Mouse (Mus musculus) urinary bladder, postnatal 10 days (tissue): ENCODE data around the gene Gper1.

ENCODE experiments used
- DNase-seq: peaks from one replicate; pipeline ENCODE4 v3.0.0; 2022; ENCODE audit warnings: low spot score

Gper1 gene

DNA sequence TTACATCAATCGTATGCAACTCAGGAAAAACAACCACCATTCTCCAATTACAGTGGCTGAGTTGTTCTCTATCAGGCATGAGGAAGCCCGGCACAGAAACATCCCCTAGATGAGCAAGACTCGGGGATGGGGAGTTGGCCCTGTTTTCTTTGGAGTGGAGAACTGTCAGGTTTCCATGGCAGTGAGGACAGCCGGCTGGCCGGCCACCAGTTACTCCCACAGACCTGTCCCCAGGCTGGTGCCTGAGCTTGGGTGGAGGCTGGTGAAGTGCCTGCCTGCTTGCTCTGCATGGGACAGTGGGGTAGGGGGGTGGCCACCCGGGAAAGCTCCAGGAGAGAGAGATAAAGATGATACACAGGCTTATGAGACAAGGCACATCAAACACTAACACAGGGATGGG is 25.1 kb downstream of the Gper1 start:
- no peak for DNase-seq

DNA sequence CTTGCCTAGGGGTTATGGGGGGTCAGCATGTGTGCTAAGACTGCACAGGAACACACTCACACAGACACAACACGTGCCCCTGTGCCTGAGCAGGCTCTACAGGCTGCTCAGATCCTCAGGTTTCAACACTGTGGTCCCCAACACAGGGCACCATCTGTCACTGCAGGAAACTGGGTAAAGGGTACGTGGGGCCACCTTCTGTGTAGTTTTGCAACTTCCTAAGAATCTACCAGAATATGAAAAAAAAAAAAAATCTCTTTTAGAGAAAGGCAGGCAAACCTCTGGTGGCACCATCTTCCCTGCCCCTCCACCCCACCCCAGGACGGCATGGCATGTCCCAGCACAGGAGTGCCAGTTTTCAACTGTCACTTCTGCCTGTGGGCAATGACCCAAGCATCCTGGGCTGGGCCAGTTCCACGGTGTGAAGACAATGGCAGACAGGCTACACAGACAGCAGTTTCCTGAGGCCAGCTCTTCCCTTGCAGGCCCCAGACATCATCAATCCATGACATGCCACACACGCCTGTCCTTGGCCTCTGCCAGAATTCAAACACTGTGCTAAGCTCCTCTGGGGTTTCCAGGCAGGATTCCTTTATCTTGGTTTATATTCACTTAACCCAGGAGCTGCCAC is 26.3 kb downstream of the Gper1 start:
- DNase-seq, result no peak

DNA sequence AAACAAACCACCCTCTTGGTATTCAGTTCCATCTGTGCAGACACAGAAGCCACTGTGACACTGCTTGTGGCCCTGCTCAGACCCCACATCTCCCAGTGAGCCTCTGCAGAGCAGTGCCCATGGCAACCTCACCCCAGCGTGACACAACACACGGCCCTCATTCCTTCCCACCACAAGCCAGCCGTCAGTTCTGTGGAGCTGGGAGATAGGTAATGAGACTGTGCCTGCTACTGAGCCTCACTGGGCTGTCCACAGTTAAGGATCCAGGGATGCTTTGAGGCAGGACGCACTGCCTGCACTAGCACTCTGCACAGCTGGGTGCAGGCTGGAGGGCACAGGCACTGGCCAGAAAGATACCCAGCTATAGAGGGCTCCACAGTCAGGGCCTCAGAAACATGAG is 27.0 kb downstream of the Gper1 start:
- no peak for DNase-seq

DNA sequence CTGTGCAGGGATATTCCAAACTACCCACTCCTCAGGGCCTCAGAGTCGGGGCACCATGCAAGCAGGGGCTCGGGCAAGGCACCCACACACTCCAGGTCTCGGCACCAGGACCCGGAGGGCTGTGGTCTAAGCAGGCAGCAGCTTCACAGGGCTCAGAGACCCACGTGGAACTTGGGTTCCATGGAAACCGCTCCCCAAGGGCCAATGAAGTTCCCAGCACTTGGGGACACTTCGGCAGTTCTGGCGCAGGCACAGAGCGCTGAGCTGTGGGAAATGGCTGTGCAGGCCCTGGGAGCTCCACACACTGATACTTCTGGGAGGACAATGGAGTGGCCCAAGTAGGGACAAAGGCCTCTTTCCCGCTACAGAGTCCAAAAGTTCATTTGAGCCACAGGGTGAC is 30.1 kb downstream of the Gper1 start:
- DNase-seq, result no peak

DNA sequence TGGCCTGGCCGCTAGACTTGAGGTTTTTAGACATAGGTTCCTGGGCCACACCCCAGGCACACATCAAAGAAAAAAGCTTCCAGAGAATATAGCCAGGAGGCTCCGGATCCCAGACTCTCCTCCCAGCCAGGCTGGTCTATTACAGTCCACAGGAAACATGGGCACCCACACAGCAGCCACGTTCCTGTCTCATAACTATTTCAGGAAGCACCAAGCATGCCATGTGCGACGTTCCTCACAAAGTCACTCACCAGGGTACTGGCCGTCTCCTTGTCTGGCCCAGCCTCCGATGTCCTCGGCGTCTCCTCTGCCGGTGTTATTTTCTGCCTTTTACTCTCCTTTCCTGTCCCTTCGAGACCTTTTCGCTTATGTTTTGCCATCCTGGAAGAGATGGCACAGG is 32.2 kb downstream of the Gper1 start:
- DNase-seq, result no peak

DNA sequence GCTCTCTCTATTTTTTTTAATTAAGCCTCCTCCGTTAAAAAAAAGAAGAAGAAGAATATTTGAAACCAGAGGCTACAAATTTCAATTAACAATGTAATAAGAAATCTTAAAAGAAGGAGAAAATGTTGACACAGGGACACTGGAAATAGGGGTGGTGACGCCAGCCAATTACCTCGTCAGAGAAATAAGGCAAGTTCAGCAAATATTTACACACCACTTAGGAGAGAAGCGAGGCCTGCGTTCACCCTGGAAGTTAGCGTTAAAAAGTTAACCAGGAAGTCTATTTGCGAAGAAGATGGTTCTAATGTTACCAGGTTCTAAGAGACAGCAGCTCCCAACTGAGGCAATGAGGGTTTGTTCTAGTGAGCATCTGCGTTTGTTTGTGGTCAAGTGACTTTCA is 34.3 kb downstream of the Gper1 start:
- no peak for DNase-seq

DNA sequence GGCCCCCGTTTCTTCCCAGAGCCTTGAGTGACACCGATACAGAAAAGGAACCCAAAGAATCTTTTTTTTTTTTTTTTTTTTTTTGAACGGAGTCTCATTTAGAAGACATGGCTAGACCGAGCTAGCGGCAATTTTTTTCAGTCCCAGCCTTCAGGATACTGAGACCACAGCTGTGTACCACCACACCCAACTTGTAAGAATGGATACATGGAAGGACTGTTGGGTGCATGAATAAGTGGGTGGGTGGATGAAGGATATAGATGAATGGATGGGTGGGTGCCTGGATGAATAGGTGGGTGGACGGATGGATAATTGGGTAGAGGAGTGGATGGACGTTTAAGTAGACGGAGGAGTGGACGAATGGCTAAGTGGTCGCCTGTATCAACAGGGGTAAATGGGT is 37.0 kb downstream of the Gper1 start:
- no peak for DNase-seq

DNA sequence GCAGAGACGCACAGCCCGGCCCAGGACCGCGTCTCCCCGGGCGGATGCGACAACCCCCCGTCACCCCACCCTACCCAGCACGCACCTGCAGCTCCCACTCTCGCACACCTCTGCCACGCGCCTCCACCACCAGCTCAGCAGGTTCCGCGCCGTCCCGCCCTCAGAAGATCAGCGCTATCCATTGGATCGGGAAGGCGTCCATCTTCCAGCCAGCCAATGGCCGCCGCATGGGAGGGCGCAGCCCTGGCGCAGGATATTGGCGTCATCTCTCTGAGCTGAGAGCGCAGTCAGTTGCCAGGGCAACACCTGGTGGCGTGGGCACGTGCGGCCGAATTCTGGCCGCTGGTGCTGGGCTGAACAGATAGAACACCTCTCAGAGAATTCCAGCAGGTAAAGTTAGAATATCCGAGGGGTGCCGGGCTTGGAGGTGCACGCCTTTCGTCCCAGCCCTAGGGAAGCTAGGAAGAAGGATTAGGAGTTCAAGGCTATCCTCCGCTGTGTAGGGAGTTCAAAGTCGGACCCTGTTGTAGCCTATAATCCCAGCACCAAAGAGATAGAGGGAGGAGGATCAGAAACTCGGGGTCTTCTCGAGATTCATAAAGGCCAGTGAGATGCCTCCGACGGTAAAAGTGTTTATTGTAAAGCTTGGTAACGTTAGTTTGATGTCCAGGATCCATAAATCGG is 37.6 kb downstream of the Gper1 start, which contains the start of gene 3110082I17Rik:
Gene 3110082I17Rik (minus strand): TSS at position 144 of the 684 bp plus-strand sequence.
- DNase-seq, result peak; percentile 98

DNA sequence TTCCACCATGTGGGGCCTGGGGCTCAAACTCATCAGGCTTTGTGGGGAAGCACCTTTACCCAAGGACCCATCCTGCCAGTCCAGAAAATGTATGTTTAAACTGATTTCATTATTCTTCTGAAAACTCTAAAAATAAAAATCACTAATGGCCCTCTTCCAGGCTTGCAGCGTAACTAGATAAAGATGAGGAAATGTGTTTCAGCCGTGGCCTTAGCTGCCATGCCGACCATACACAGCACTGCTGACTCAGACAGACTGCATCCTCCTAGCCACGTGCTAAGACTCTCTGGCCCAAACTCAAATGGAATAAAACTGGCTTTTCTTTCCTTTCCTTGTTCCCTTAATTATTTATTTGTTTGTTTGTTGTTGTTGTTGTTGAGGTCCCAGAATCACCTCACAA is 41.9 kb downstream of the Gper1 start:
- DNase-seq, result no peak

DNA sequence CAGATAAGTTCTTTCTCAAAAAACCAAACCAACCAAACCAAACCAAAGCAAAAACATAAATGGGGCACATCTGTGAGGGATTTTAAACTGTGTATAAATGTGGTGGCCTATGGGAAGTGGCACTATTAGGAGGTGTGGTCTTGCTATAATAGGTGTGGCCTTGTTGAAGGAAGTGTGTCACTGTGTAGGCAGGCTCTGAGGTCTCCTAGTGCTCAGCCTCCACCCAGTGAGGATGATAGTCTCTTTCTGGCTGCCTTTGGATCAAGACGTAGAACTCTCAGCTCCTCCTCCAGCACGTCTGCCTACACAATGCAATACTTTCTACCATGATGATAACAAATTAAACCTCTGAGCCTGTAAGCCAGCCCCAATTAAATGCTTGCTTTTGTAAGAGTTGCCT is 43.4 kb downstream of the Gper1 start:
- DNase-seq, result no peak

DNA sequence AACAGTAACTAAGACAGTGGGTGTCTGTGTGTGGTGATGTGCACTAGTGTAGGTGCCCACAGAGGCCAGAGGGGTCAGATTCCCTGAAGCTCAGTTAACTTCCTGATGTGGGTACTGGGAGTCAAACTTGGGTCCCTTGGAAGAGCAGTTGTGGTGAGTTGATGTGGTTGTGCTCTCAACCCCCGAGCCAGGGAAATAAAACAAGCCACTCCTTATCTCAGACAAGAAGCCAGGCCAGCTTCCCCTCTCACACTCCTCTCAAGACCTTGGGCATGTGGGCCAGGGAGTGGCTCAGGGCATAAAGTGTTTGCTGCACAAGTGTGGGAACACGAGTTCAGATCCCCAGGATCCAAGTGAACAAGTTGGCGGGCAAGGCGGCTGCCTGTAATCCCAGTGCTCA is 43.9 kb downstream of the Gper1 start:
- no peak for DNase-seq

DNA sequence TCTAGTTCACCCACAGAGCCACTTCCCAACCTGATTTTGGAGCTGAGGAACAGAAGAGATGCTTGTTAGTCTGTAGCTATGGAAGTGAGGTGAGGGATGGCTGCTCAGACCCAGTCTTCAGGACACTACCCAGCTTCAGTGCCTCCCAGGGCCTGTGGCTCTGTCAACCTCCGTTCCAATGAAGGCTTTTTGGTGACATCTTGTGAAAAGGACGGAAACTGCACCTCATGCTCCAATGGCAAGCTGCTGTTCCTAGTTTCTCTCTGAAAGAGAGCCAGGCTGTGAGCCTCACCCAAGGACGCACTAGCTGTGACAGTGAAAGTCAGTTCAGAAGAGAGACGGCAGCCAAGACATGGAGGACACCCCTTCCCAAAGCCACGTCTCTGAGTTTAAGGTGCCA is 45.0 kb downstream of the Gper1 start:
- no peak for DNase-seq

DNA sequence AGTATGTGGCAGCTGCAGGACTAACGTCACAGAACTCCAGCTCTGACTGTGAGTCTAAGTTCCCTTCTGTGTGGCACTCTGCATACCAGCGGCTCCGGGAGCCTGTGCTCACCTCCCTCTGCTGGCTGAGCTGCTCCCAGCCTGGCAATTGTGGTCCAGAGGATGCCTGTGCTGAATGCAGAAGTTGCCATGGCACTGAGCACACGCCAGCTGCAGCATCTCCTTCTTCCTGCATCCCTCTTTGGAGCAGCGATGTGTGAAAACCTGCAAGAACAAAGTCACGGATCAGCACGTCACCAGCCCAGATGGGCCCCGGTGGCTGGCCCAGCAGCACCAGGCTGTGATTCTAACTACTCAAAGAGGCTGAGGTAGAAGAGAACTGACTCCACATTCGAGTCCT is 51.8 kb downstream of the Gper1 start:
- DNase-seq, result no peak
